Mouse (Mus musculus) olfactory bulb, adult 2 months (tissue): ENCODE measurements around the gene Ccdc86.

ENCODE experiments used
- CTCF ChIP-seq: fragments of 200-500 bp; IDR thresholded peaks from 2 replicates; pipeline ENCODE4 v1.5.1; 2012; ENCODE audit warnings: low read depth, mild to moderate bottlenecking, low read length, moderate library complexity; ENCODE audit not compliant: insufficient read depth
- POLR2A ChIP-seq: fragments of 200-500 bp; IDR thresholded peaks from 2 replicates; pipeline ENCODE4 v1.6.1; 2012; ENCODE audit warnings: mild to moderate bottlenecking, low read depth, low read length, moderate library complexity; ENCODE audit not compliant: insufficient read depth

DNA sequence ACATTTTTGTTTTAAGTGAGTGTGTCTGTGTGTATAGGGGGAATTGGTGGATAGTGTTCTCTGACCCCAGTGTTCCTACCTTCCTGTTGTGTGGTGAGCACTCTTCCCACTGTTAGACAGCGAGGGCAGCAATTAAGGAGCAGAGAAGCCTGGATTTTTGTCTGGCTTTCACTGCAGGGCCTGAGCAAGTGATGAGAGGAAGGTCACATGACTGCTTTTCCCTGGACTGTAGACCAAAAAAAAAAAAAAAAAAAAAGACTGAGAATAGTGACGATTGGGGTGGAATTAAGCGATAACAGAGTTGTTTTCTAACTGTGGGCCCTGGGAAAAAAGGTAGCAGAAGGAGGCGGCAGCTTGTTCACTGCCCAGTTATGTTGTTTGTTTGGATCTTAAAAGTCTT is 22.4 kb downstream of the Ccdc86 start:
- no peak for TF ChIP-seq POLR2A
- no peak for TF ChIP-seq CTCF
